Comparison of ENCODE assay signal across 36 mouse cellular contexts in the genomic region with DNA sequence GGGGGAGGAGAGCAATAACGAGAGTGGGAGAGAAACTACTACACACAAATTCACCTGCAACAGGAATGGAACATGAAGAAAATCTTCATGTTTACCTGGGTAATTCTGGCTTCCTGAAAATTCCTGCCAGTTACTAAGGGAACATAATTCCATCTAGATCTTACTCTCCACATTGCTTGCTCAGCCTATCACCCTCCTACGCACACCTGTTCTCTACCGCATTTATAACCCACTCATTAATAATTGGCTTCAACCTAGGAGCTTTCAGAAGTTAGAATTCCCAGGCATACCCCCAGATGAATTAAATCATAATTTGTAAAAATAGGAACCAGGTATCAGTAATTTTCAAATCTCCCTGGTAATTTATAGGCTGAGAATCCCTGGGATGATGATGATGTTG. TPM values are rescaled to one million over a fixed set of nuclear protein-coding genes. Genes with fewer than 3 reads are reported as not detected.
A peak's percentile ranks its signal among the peaks of the same experiment; 100 is the strongest.
DNase-seq lines count a peak whose midpoint lies in the region; ATAC-seq and TF ChIP-seq lines count a peak whose summit lies in the region.
"Had no signal": no experiment of that assay in that cellular context is flagged by ENCODE, and none has a peak within 500 bp of the region (broad histone marks: within the 10 kb centered on the region; RNA-seq: fewer than 3 reads in every experiment).

No protein-coding gene starts in this region.

- no peak for ATAC-seq in heart, embryonic 15.5 days (replicated peaks; ENCODE audit: insufficient number of reproducible peaks, insufficient read depth, low FRiP score, low read depth)
- no peak for ATAC-seq in heart, embryonic 12.5 days (ENCODE audit: insufficient number of reproducible peaks, low FRiP score)
- ATAC-seq: CD4-positive, CD25-positive, alpha-beta regulatory T cell, adult 4 months; forebrain, embryonic 14.5 days; hindbrain, postnatal 0 days; intestine, embryonic 16.5 days; liver, embryonic 12.5 days; midbrain, embryonic 13.5 days had no signal

- TF ChIP-seq POLR2A in testis, adult 2 months (IDR thresholded peaks at IDR 0.05; ENCODE audit: control insufficient read depth, low read depth, low read length) = no peak

- DNase-seq in layer of hippocampus, adult 2 months (ENCODE audit: low spot score in 2 of 2) = peak; percentile 48 to 59
- DNase-seq in layer of hippocampus, adult 8-10 months (ENCODE audit: low spot score in 2 of 2) = no peak
- no peak for DNase-seq in testis, postnatal 10 days (ENCODE audit: low spot score)
- no peak for DNase-seq in urinary bladder, postnatal 36 days (ENCODE audit: low spot score in 2 of 2)
- DNase-seq: cerebellum, adult 11-12 months; cerebellum, adult 9-11 months; embryo, embryonic 11 days; gastrocnemius, postnatal 14 days; kidney, adult 8-10 months; kidney, postnatal 4 days; lung, adult 18-20 months; right cerebral cortex, postnatal 25 days had no signal

- TF ChIP-seq CTCF in layer of hippocampus, adult 2 months (conservative IDR thresholded peaks at IDR 0.05) = no peak
- no peak for TF ChIP-seq CTCF in testis, adult 2 months (IDR thresholded peaks at IDR 0.05; ENCODE audit: control insufficient read depth, insufficient read depth, insufficient replicate concordance, low read depth, low read length)

- H3K27ac ChIP-seq in heart, embryonic 15.5 days = peak overlapping the region; percentile 71
- no peak overlapping the region for H3K27ac ChIP-seq in heart, embryonic 12.5 days (ENCODE audit: poor library complexity, severe bottlenecking)
- H3K27ac ChIP-seq in layer of hippocampus, adult 2 months = 0 out of 2 replicates have a peak overlapping the region, but pooled peaks have one; percentile 8
- no peak overlapping the region for H3K27ac ChIP-seq in testis, adult 2 months (ENCODE audit: control insufficient read depth, insufficient read depth, low read depth, low read length)
- H3K27ac ChIP-seq: embryonic facial prominence, embryonic 12.5 days; hindbrain, embryonic 12.5 days; hindbrain, postnatal 0 days; kidney, postnatal 0 days; left cerebral cortex, adult 2 months; limb, embryonic 13.5 days; liver, embryonic 12.5 days; macrophage; midbrain, embryonic 13.5 days; stomach, postnatal 0 days had no signal

- WGBS in heart, embryonic 15.5 days = 79% methylated on average over 3 of the region's 3 CpGs
- 94% methylated on average over 3 of the region's 3 CpGs for WGBS in heart, embryonic 12.5 days

- H3K4me3 ChIP-seq in heart, embryonic 15.5 days = no peak overlapping the region
- H3K4me3 ChIP-seq in heart, embryonic 12.5 days = no peak overlapping the region
- H3K4me3 ChIP-seq in layer of hippocampus, adult 2 months = no peak overlapping the region
- peak overlapping the region; percentile 32; the same call in 1 of the 2 replicates for H3K4me3 ChIP-seq in testis, adult 2 months (ENCODE audit: control insufficient read depth, low read depth, low read length)
- H3K4me3 ChIP-seq: embryonic facial prominence, embryonic 12.5 days; hindbrain, embryonic 12.5 days; left cerebral cortex, adult 2 months; limb, embryonic 13.5 days; liver, embryonic 12.5 days; midbrain, embryonic 13.5 days had no signal

- H3K36me3 ChIP-seq in heart, embryonic 15.5 days = peaks cover 21% of the 10 kb centered on the region
- H3K36me3 ChIP-seq in heart, embryonic 12.5 days = peaks cover 44% of the 10 kb centered on the region
- peaks cover 2% of the 10 kb centered on the region; the same call in 1 of the 2 replicates for H3K36me3 ChIP-seq in testis, adult 2 months (ENCODE audit: control insufficient read depth, insufficient read depth, low read length)

- H3K4me1 ChIP-seq in heart, embryonic 15.5 days (replicated peaks) = peaks cover 11% of the 10 kb centered on the region
- H3K4me1 ChIP-seq in heart, embryonic 12.5 days (replicated peaks) = peaks cover 11% of the 10 kb centered on the region; the same call in 1 of the 2 replicates
- H3K4me1 ChIP-seq in testis, adult 2 months (ENCODE audit: control insufficient read depth, insufficient read depth, low read length) = no peaks in the 10 kb centered on the region
- H3K4me1 ChIP-seq: embryonic facial prominence, embryonic 12.5 days; hindbrain, embryonic 12.5 days; limb, embryonic 13.5 days; midbrain, embryonic 13.5 days had no signal

- H3K27me3 ChIP-seq in heart, embryonic 15.5 days = no peaks in the 10 kb centered on the region
- no peaks in the 10 kb centered on the region for H3K27me3 ChIP-seq in heart, embryonic 12.5 days (replicated peaks)
- no peaks in the 10 kb centered on the region for H3K27me3 ChIP-seq in testis, adult 2 months (ENCODE audit: control insufficient read depth, insufficient read depth, low read length)
- H3K27me3 ChIP-seq: embryonic facial prominence, embryonic 12.5 days; hindbrain, embryonic 12.5 days; limb, embryonic 13.5 days; liver, embryonic 12.5 days; midbrain, embryonic 13.5 days had no signal

- H3K9me3 ChIP-seq in heart, embryonic 15.5 days (replicated peaks) = no peaks in the 10 kb centered on the region
- no peaks in the 10 kb centered on the region for H3K9me3 ChIP-seq in heart, embryonic 12.5 days (replicated peaks)
- H3K9me3 ChIP-seq: embryonic facial prominence, embryonic 12.5 days; hindbrain, embryonic 12.5 days; limb, embryonic 13.5 days; liver, embryonic 12.5 days; midbrain, embryonic 13.5 days had no signal

- H3K9ac ChIP-seq in heart, embryonic 15.5 days = no peak overlapping the region
- no peak overlapping the region for H3K9ac ChIP-seq in heart, embryonic 12.5 days
- H3K9ac ChIP-seq: embryonic facial prominence, embryonic 12.5 days; hindbrain, embryonic 12.5 days; limb, embryonic 13.5 days; liver, embryonic 12.5 days; midbrain, embryonic 13.5 days had no signal

- H3K4me2 ChIP-seq in heart, embryonic 15.5 days = no peak overlapping the region
- H3K4me2 ChIP-seq in heart, embryonic 12.5 days = no peak overlapping the region
- H3K4me2 ChIP-seq: embryonic facial prominence, embryonic 12.5 days; hindbrain, embryonic 12.5 days; limb, embryonic 13.5 days; liver, embryonic 12.5 days; midbrain, embryonic 13.5 days had no signal

RNA-seq across cellular contexts. Expression of a gene that starts 0.9 kb away (rescaled TPM):
- not detected in 2 replicates for polyA plus RNA-seq in heart, embryonic 15.5 days (2015; fragmentation: Nextera tagmentation; extraction: Ambion mirVana)
- polyA plus RNA-seq in heart, embryonic 12.5 days (2016; fragmentation: Nextera tagmentation; extraction: Ambion mirVana) = not detected in 2 replicates
- not detected for total RNA-seq in layer of hippocampus, adult 2 months (2021)
- total RNA-seq in layer of hippocampus, adult 8-10 months (2022) = not detected
- polyA plus RNA-seq in testis, adult 2 months (2012; rRNA removed) = 188 and 217 TPM in 2 replicates
- total RNA-seq: adrenal gland, postnatal 14 days; gastrocnemius, postnatal 14 days; granulocyte monocyte progenitor cell, adult 5-6 weeks; heart, postnatal 25 days; hindbrain, postnatal 0 days; left cerebral cortex, adult 2 months; left cerebral cortex, postnatal 25 days; megakaryocyte-erythroid progenitor cell, adult 5-6 weeks had no signal
- polyA plus RNA-seq: CD4-positive, CD25-positive, alpha-beta regulatory T cell, adult 4 months; embryonic facial prominence, embryonic 12.5 days; forebrain, embryonic 14.5 days; hindbrain, embryonic 12.5 days; hindbrain, postnatal 0 days; intestine, embryonic 16.5 days; kidney, postnatal 0 days; limb, embryonic 13.5 days; liver, embryonic 12.5 days; lung, postnatal 0 days; macrophage; midbrain, embryonic 13.5 days; neural tube, embryonic 14.5 days; spleen, adult 2 months; stomach, postnatal 0 days had no signal

RNA-seq across cellular contexts. Expression of a gene that starts 5.9 kb away (rescaled TPM):
- not detected in 2 replicates for polyA plus RNA-seq in heart, embryonic 15.5 days (2015; fragmentation: Nextera tagmentation; extraction: Ambion mirVana)
- polyA plus RNA-seq in heart, embryonic 12.5 days (2016; fragmentation: Nextera tagmentation; extraction: Ambion mirVana) = not detected in 2 replicates
- not detected for total RNA-seq in layer of hippocampus, adult 2 months (2021)
- total RNA-seq in layer of hippocampus, adult 8-10 months (2022) = not detected
- polyA plus RNA-seq in testis, adult 2 months (2012; rRNA removed) = not detected in 2 replicates
- total RNA-seq: adrenal gland, postnatal 14 days; gastrocnemius, postnatal 14 days; granulocyte monocyte progenitor cell, adult 5-6 weeks; heart, postnatal 25 days; hindbrain, postnatal 0 days; left cerebral cortex, adult 2 months; left cerebral cortex, postnatal 25 days; megakaryocyte-erythroid progenitor cell, adult 5-6 weeks had no signal
- polyA plus RNA-seq: CD4-positive, CD25-positive, alpha-beta regulatory T cell, adult 4 months; embryonic facial prominence, embryonic 12.5 days; forebrain, embryonic 14.5 days; hindbrain, embryonic 12.5 days; hindbrain, postnatal 0 days; intestine, embryonic 16.5 days; kidney, postnatal 0 days; limb, embryonic 13.5 days; liver, embryonic 12.5 days; lung, postnatal 0 days; macrophage; midbrain, embryonic 13.5 days; neural tube, embryonic 14.5 days; spleen, adult 2 months; stomach, postnatal 0 days had no signal

RNA-seq across cellular contexts. Expression of a gene that starts 25.9 kb away (rescaled TPM):
- 24.7 and 35.4 TPM in 2 replicates for polyA plus RNA-seq in heart, embryonic 15.5 days (2015; fragmentation: Nextera tagmentation; extraction: Ambion mirVana)
- polyA plus RNA-seq in heart, embryonic 12.5 days (2016; fragmentation: Nextera tagmentation; extraction: Ambion mirVana) = 34.0 and 36.2 TPM in 2 replicates
- total RNA-seq in layer of hippocampus, adult 2 months (2021) = 10 to 100 TPM; 59.7 to 66.1 TPM
- total RNA-seq in layer of hippocampus, adult 8-10 months (2022) = 10 to 100 TPM; 53.0 to 63.3 (median 60.1) TPM
- 73.7 and 76.9 TPM in 2 replicates for polyA plus RNA-seq in testis, adult 2 months (2012; rRNA removed)

RNA-seq across cellular contexts. Expression of a gene that starts 30.4 kb away (rescaled TPM):
- polyA plus RNA-seq in heart, embryonic 15.5 days (2015; fragmentation: Nextera tagmentation; extraction: Ambion mirVana) = not detected in 2 replicates
- not detected in 2 replicates for polyA plus RNA-seq in heart, embryonic 12.5 days (2016; fragmentation: Nextera tagmentation; extraction: Ambion mirVana)
- total RNA-seq in layer of hippocampus, adult 2 months (2021) = under 1 TPM; 0.69 to 0.90 TPM
- total RNA-seq in layer of hippocampus, adult 8-10 months (2022) = 1 to 10 TPM in 1 of 4 experiments, under 1 TPM in 3; 0.54 to 1.1 (median 0.76) TPM
- polyA plus RNA-seq in testis, adult 2 months (2012; rRNA removed) = 7.9 and 8.3 TPM in 2 replicates
- total RNA-seq: adrenal gland, postnatal 14 days; gastrocnemius, postnatal 14 days; granulocyte monocyte progenitor cell, adult 5-6 weeks; heart, postnatal 25 days; megakaryocyte-erythroid progenitor cell, adult 5-6 weeks had no signal
- polyA plus RNA-seq: CD4-positive, CD25-positive, alpha-beta regulatory T cell, adult 4 months; forebrain, embryonic 14.5 days; kidney, postnatal 0 days; limb, embryonic 13.5 days; liver, embryonic 12.5 days; lung, postnatal 0 days; macrophage; midbrain, embryonic 13.5 days; neural tube, embryonic 14.5 days; spleen, adult 2 months; stomach, postnatal 0 days had no signal

RNA-seq across cellular contexts. Expression of a gene that starts 31.9 kb away (rescaled TPM):
- polyA plus RNA-seq in heart, embryonic 15.5 days (2015; fragmentation: Nextera tagmentation; extraction: Ambion mirVana) = not detected in 2 replicates
- polyA plus RNA-seq in heart, embryonic 12.5 days (2016; fragmentation: Nextera tagmentation; extraction: Ambion mirVana) = not detected in 2 replicates
- under 1 TPM; 0.61 to 0.74 TPM for total RNA-seq in layer of hippocampus, adult 2 months (2021)
- 1 to 10 TPM in 1 of 4 experiments, under 1 TPM in 3; 0.31 to 1.0 (median 0.62) TPM for total RNA-seq in layer of hippocampus, adult 8-10 months (2022)
- polyA plus RNA-seq in testis, adult 2 months (2012; rRNA removed) = 0.82 and 0.93 TPM in 2 replicates
- total RNA-seq: adrenal gland, postnatal 14 days; gastrocnemius, postnatal 14 days; granulocyte monocyte progenitor cell, adult 5-6 weeks; heart, postnatal 25 days; megakaryocyte-erythroid progenitor cell, adult 5-6 weeks had no signal
- polyA plus RNA-seq: CD4-positive, CD25-positive, alpha-beta regulatory T cell, adult 4 months; embryonic facial prominence, embryonic 12.5 days; forebrain, embryonic 14.5 days; intestine, embryonic 16.5 days; kidney, postnatal 0 days; limb, embryonic 13.5 days; lung, postnatal 0 days; macrophage; spleen, adult 2 months; stomach, postnatal 0 days had no signal

Comparison
In these comparisons a context has a peak if more than half of its experiments do, and no peak if none do; other contexts are left out.
1. H3K27ac ChIP-seq: peak in heart, embryonic 15.5 days (single experiment) and layer of hippocampus, adult 2 months (single experiment); none in heart, embryonic 12.5 days (single experiment) and testis, adult 2 months (single experiment).
2. DNase-seq: peak in layer of hippocampus, adult 2 months (2 of 2); none in layer of hippocampus, adult 8-10 months (0 of 2), testis, postnatal 10 days (single experiment) and urinary bladder, postnatal 36 days (0 of 2).
3. RNA of a gene that starts 0.9 kb away (polyA plus RNA-seq): 188 to 217 TPM in testis, adult 2 months; not detected in heart, embryonic 15.5 days and not detected in heart, embryonic 12.5 days; every median in the first group is over 100 times any median in the second.